In the genomic region with DNA sequence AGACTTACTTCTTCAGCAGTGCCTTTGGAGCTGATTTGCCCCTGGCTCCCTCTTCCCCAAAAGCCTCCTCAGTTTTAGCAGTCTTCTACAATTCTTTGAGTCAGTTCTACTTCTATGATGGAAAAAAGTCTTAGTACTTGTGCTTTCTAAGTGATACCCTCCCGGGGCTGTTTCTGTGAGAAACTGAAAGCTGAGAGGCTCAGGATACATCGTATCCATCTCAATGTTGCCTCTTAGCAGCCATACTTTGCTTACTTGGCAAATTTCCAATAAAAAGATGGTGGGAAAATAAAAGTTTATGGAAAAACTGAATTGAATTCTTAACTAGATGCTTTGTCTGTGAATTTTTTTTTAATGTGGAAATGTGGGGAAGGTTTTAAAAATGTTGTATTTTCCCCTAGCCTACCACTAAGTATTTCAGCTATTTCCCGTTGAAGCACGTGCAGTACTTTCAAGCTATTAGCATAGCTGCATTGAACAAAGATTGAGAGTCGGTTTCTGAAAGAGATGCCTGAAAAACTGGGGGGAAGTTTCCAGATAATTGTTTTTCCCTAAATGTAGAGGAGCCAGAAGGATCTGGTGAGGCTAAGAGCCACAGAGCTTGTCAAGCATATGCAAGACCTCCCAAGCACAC, we compare ENCODE assay signal across 24 mouse cellular contexts.
"Had no signal": no experiment of that assay in that cellular context is flagged by ENCODE, and none has a peak within 500 bp of the region (broad histone marks: within the 10 kb centered on the region; RNA-seq: fewer than 3 reads in every experiment).

No protein-coding gene starts in this region.

- H3K4me3 ChIP-seq: layer of hippocampus, adult 2 months; left cerebral cortex, adult 2 months; liver, embryonic 12.5 days; liver, embryonic 15.5 days; lung, embryonic 15.5 days; megakaryocyte, embryonic 14.5 days had no signal

- H3K4me1 ChIP-seq: liver, embryonic 12.5 days; liver, embryonic 15.5 days; lung, embryonic 15.5 days; megakaryocyte, embryonic 14.5 days had no signal

- H3K27ac ChIP-seq: kidney, postnatal 0 days; layer of hippocampus, adult 2 months; left cerebral cortex, adult 2 months; liver, embryonic 12.5 days; liver, embryonic 15.5 days; lung, embryonic 15.5 days; stomach, postnatal 0 days had no signal

- H3K9ac ChIP-seq: liver, embryonic 12.5 days; liver, embryonic 15.5 days; lung, embryonic 15.5 days had no signal

- H3K27me3 ChIP-seq: liver, embryonic 12.5 days; liver, embryonic 15.5 days; lung, embryonic 15.5 days; megakaryocyte, embryonic 14.5 days had no signal

- H3K4me2 ChIP-seq: liver, embryonic 12.5 days; liver, embryonic 15.5 days; lung, embryonic 15.5 days; midbrain, embryonic 11.5 days had no signal

- ATAC-seq: liver, embryonic 12.5 days had no signal

- DNase-seq: kidney, adult 2 months; kidney, postnatal 25 days; layer of hippocampus, adult 9-11 months; layer of hippocampus, postnatal 36 days; liver; lung, adult 18-20 months; lung, postnatal 10 days; lung, postnatal 36 days; midbrain, embryonic 14.5 days; right cerebral cortex, adult 18-20 months; right cerebral cortex, postnatal 14 days; right cerebral cortex, postnatal 4 days; thymus, adult 2 months; thymus, postnatal 14 days; thymus, postnatal 4 days had no signal

- H3K36me3 ChIP-seq: liver, embryonic 12.5 days; liver, embryonic 15.5 days; lung, embryonic 15.5 days had no signal

- H3K9me3 ChIP-seq: liver, embryonic 12.5 days; liver, embryonic 15.5 days; lung, embryonic 15.5 days; megakaryocyte, embryonic 14.5 days had no signal
